Mouse (Mus musculus): ENCODE measurements around the gene Igf2r. TPM values are rescaled to one million over a fixed set of nuclear protein-coding genes. Genes with fewer than 3 reads are reported as not detected.

Gene Igf2r
- polyA plus RNA-seq, 1 experiment from 2014 or later = 141 TPM

DNA sequence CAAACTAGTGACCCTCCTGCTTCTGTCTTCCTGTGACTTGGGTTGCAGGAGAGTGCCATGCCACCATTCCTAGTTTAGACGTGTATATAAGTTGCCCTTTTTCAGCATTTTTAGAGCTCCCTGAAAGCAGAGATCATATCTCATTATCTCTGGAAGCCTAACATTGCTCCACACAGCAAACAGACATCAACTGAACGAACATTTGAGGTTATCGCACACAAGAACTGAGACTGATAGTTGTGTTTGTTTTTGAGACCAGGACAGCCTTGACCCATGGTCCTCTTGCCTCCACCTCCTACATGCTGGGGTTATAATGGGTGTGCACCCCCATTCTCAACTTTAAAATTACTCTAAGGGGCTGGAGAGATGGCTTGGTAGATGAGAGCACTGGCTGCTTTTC, 27.2 kb upstream of the Igf2r start:
- H3K27ac ChIP-seq = peak overlapping the region; percentile 88; the same call in 1 of the 2 replicates
- DNase-seq (ENCODE audit: low spot score) = no peak
- H3K27me3 ChIP-seq (ENCODE audit: insufficient read depth, poor library complexity, severe bottlenecking) = no peaks in the 10 kb centered on the region
- peaks cover 70% of the 10 kb centered on the region for H3K4me1 ChIP-seq
- H3K4me3 ChIP-seq = no peak overlapping the region
- peaks cover 34% of the 10 kb centered on the region for H3K36me3 ChIP-seq
- 61% methylated on average over 3 of the region's 3 CpGs for WGBS
- no peaks in the 10 kb centered on the region for H3K9me3 ChIP-seq

DNA sequence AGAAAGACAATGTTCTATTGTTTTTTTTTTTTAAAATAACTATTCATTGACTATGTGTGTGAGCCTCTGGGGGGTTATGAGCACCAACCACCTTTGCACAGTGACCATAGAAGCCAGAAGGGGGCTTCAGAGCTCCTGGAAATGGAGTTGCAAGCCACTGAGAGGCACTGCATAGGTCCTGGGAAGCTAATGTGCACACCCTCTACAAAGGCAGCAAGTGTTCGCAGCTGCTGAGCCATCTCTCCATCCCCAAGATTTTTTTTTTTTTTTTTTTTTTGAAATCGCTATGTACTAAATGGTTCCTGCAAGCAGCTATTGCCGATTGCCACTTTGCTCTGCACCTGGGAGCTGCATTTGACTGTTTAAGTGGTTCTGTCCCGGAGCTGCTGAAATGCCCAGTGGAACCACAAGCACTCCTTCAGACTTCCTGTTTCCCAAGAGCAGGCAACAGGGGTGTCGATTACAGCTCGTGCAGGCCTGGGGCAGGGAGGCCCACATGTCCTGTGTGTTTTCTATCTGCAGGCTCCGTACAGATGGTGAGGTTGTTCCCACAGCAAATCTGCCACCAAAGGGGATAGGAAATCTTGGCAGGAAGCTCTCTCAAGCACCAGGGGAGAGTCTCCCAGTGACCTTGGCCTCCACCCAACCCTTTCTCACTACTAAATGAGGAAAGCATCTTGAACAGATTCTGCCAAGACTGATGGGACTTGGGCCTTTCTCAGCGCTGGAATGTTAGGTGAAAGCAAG, 24.4 kb upstream of the Igf2r start:
- 33% methylated on average over 8 of the region's 8 CpGs for WGBS
- DNase-seq (ENCODE audit: low spot score) = no peak
- Histone ChIP-seq H3K4me3 (no peak overlapping the region), H3K9me3 (no peaks in the 10 kb centered on the region), H3K4me1 (peaks cover 81% of the 10 kb centered on the region), H3K36me3 (peaks cover 40% of the 10 kb centered on the region), H3K27me3 (ENCODE audit: insufficient read depth, poor library complexity, severe bottlenecking) (no peaks in the 10 kb centered on the region), H3K27ac (peak overlapping the region; percentile 88)

DNA sequence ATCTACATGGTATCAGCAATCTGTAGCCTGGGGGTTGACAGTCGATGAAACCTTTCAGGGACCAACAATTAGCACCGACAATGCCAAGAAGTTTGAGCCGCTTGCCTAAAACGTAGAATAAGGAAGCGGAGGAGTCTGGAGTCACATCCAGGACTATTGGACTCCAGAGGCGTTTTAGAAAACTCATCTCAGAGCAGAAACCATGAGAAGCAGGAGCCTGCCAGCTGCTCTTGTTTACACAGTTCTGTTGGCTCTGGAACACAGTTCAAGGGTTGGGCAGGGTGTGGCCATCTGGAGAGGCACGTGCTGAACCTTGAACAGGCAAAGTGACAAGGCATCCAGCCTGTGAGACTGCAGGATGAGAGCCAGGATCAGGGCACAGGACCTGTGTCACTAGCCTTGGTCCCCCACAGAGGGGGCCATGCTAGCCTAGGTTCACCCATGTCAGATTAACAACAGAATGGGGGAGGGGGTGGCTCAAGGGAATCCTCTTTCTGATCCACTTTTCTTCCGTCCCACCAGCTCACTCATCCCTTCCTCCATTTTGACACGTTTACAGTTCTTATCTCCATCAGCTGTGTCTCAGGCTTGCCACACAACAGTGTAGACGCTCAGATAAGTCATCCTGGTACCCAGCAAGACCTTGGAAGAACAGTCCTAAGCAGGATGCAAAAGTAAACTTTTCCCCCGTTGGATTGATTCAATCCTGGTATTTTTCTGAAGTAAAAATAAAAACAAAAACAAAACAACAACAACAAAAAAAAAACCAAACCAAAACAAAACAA, 23.1 kb upstream of the Igf2r start:
- H3K4me1 ChIP-seq = peaks cover 69% of the 10 kb centered on the region
- H3K27ac ChIP-seq = peak overlapping the region; percentile 88
- no peak for DNase-seq (ENCODE audit: low spot score)

DNA sequence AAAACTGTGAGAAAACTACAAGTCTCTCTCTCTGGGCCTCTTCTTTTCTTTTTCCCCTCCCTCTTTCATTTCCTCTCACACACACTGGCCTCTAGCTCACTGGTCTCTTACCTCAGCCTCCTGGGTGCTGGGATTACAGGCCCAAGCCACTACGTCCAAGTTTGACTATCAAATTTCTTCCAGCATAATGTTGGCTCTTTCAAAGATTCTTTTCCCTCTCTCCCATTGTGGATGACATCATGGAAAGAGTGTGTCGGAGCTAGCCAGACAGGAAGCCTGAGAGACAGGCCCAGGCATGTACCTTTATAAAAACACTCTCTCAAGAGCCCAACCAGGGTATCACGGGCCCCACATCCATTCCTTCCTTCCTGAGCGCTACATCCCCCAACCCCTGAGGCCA, 22.0 kb upstream of the Igf2r start:
- WGBS = 19% methylated on average over 4 of the region's 4 CpGs
- peaks cover 50% of the 10 kb centered on the region for H3K36me3 ChIP-seq

More for the DNA sequence above, 23.1 kb upstream of the Igf2r start:
- WGBS = 51% methylated on average over 11 of the region's 11 CpGs
- Histone ChIP-seq H3K4me3 (no peak overlapping the region), H3K36me3 (peaks cover 41% of the 10 kb centered on the region), H3K27me3 (ENCODE audit: insufficient read depth, poor library complexity, severe bottlenecking) (no peaks in the 10 kb centered on the region), H3K9me3 (0 out of 2 replicates have a peak, but pooled peaks cover 4% of the 10 kb centered on the region)

DNA sequence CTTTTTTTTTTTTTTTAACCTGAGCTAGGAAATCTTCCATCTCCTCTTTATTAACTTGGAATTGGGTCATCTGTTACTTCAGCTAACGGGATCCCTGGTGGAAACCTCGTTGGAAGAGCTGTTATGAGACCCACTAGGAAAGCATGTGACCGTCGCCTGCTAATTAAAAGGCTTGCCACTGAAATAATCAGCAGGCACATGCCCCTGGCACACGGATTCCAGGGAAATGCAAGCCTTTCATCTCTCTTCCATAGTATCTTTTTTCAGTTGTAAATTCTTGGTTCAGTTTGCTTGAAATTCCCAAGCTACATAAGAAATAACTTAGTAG, 21.6 kb upstream of the Igf2r start:
- no peak for DNase-seq (ENCODE audit: low spot score)
- peaks cover 62% of the 10 kb centered on the region for H3K4me1 ChIP-seq
- H3K27me3 ChIP-seq (ENCODE audit: insufficient read depth, poor library complexity, severe bottlenecking) = no peaks in the 10 kb centered on the region
- peaks cover 50% of the 10 kb centered on the region for H3K36me3 ChIP-seq
- 0 out of 2 replicates have a peak, but pooled peaks cover 4% of the 10 kb centered on the region for H3K9me3 ChIP-seq
- 0 out of 2 replicates have a peak overlapping the region, but pooled peaks have one; percentile 15 for H3K4me3 ChIP-seq
- WGBS = 18% methylated on average over 5 of the region's 5 CpGs
- H3K27ac ChIP-seq = peak overlapping the region; percentile 88

More for the DNA sequence above, 22.0 kb upstream of the Igf2r start:
- H3K4me3 ChIP-seq = 0 out of 2 replicates have a peak overlapping the region, but pooled peaks have one; percentile 15
- H3K4me1 ChIP-seq = peaks cover 65% of the 10 kb centered on the region
- H3K27ac ChIP-seq = peak overlapping the region; percentile 88
- DNase-seq (ENCODE audit: low spot score) = no peak
- H3K9me3 ChIP-seq = 0 out of 2 replicates have a peak, but pooled peaks cover 4% of the 10 kb centered on the region
- no peaks in the 10 kb centered on the region for H3K27me3 ChIP-seq (ENCODE audit: insufficient read depth, poor library complexity, severe bottlenecking)

DNA sequence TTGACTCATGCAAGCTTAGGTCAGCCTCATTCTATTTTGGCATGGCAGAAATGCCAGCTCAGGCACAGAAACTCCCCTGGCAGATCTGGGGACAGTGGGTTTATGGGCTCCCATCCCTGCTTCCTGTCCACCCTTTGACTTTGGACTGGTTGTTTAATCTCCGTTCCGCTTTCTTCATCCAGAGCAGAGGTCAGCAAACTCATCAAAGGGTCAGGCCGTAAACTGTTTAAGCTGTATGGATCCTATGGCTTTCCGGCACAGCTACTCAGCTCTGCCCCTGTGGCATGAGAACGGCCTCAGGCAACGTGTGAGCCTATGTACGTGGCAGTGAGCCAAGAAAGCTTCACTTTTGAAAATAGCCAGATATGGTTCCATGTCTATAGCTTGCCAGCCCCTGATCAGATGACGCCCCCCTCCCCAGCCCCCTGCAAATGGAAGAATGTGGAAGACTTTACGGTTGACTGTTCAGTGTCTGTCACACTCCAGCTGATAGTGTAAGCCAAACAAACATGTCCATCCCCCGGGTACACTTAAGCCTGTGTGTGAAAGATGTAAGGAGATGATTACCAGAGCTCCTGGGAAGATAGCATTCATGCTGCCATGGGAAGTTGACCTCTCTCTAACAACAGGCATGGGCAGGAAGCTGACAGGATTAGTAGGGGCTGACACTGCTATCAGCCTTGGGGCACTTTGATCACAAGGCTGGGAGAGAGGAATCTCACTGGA, 21.1 kb upstream of the Igf2r start:
- Histone ChIP-seq H3K4me3 (peak overlapping the region; percentile 12; the same call in 1 of the 2 replicates), H3K27ac (peak overlapping the region; percentile 88), H3K9me3 (0 out of 2 replicates have a peak, but pooled peaks cover 4% of the 10 kb centered on the region), H3K27me3 (ENCODE audit: insufficient read depth, poor library complexity, severe bottlenecking) (no peaks in the 10 kb centered on the region), H3K4me1 (peaks cover 60% of the 10 kb centered on the region), H3K36me3 (peaks cover 51% of the 10 kb centered on the region)
- 6% methylated on average over 10 of the region's 10 CpGs for WGBS
- peak; percentile 97 for DNase-seq (ENCODE audit: low spot score)

DNA sequence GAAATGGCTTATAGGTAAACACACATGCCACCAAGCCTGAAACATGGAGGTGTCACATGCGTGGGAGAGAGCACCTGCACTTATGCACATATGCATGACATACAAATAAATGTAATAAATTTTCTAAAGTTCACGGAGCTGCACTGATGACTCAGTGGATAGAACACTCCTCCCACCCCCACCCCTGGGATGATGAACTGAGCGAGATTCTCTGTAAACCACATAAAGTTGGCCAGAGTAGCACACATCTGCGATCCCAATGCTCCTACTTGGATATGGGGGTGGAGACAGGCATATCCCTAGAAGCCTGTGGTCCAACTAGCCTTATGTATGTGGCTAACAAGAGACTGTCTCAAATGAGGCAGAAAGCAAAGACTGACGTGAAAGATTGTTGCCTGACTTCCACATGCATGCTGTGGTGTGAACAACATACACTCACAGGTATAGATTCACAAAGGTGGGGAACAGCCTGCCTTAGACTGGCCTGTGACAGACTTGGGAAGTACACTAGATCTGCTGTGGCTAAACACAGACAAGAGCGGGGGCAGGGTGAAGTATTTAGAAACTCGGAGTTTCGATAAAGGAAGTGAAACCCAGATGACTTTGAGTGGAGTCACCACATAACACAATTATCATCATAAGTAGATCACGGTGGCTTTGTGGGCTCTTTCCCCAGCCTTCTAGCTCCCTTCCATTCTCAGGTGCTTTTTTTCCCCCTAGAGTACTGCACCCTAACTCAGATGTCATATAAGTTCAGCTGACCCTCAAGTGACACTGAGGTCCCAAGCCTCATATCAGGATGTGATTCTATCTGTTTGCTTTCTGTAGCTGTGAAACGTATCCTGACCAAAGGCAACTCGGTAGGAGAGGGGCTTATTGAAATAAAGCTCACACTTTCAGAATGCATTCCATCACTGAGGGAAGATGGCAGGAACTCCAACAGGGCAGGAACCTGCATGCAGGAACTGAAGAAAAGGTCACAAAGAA, 13.7 kb upstream of the Igf2r start:
- Histone ChIP-seq H3K4me1 (peaks cover 57% of the 10 kb centered on the region), H3K27ac (peak overlapping the region; percentile 82), H3K36me3 (peaks cover 38% of the 10 kb centered on the region), H3K27me3 (ENCODE audit: insufficient read depth, poor library complexity, severe bottlenecking) (no peaks in the 10 kb centered on the region), H3K9me3 (0 out of 2 replicates have a peak, but pooled peaks cover 4% of the 10 kb centered on the region), H3K4me3 (no peak overlapping the region)
- DNase-seq (ENCODE audit: low spot score) = no peak
- 57% methylated on average over 11 of the region's 11 CpGs for WGBS

DNA sequence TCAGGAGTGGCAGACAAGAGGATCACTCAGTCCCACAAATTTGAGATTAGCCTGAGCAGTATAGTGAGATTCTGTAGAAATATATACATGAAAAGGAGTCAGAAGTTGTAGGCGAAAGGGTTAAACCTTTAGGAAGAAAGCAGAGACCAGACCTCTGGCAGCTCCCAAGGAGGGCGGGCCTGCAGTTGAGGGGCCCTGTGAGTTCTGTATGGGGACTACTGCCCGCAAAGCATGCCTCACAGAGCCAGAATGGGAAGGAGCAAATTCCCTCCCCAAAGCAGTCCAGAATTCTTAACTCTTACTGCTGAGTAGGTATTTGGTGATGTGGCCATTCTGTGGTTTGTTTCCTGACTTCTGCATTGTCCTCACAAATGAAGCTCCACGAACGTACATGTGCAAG, 11.6 kb upstream of the Igf2r start:
- Histone ChIP-seq H3K36me3 (peaks cover 39% of the 10 kb centered on the region), H3K4me3 (peak overlapping the region; percentile 23; the same call in 1 of the 2 replicates), H3K27me3 (ENCODE audit: insufficient read depth, poor library complexity, severe bottlenecking) (no peaks in the 10 kb centered on the region), H3K4me1 (peaks cover 57% of the 10 kb centered on the region), H3K27ac (peak overlapping the region; percentile 93), H3K9me3 (no peaks in the 10 kb centered on the region)
- WGBS = 34% methylated on average over 5 of the region's 5 CpGs
- DNase-seq (ENCODE audit: low spot score) = no peak

DNA sequence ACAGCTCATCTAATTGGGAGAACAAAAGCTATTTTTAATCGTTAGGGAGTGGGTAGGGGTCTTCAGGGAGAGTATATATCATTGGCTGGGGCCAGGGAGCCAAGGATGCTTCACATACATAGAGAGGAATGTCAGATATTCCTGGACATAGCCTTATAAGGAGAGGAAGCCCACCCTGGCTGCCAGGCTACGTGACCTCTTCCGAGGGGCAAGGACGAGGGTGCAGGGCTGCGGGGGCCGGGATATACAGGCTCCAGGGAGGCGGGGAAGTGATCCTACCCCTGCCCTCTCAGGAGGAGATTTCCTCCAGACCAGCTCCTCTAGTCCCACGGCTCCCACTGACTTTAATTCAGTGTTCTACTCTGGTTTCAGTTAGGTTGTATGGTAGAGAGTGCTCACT, 10.7 kb upstream of the Igf2r start:
- DNase-seq (ENCODE audit: low spot score) = peak; percentile 94
- peak overlapping the region; percentile 35 for H3K4me3 ChIP-seq
- peak overlapping the region; percentile 93 for H3K27ac ChIP-seq
- H3K9me3 ChIP-seq = no peaks in the 10 kb centered on the region
- H3K4me1 ChIP-seq = peaks cover 59% of the 10 kb centered on the region
- H3K36me3 ChIP-seq = peaks cover 41% of the 10 kb centered on the region
- 8% methylated on average over 8 of the region's 8 CpGs for WGBS
- no peaks in the 10 kb centered on the region for H3K27me3 ChIP-seq (ENCODE audit: insufficient read depth, poor library complexity, severe bottlenecking)

DNA sequence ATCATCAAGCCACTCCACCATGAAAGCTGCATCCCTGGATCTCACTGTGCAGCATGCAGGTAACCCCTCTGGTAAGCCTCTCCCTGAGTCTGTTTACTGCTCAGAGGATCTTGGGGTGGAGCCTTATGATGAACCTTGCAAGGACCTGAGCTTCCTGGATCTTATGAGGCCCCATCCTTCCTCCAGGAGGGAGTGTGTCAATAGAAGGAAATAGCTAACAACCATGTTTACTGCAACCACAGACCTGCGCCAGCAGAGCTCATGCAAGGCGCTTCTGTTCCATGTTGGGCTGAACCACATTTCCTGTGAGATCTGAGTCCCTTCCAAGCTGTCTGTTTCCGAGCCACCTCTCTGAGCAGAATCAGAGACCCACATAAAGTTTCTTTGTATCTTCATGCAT, 10.0 kb upstream of the Igf2r start:
- no peaks in the 10 kb centered on the region for H3K27me3 ChIP-seq (ENCODE audit: insufficient read depth, poor library complexity, severe bottlenecking)
- peaks cover 59% of the 10 kb centered on the region for H3K4me1 ChIP-seq
- H3K9me3 ChIP-seq = no peaks in the 10 kb centered on the region
- peak overlapping the region; percentile 93 for H3K27ac ChIP-seq
- 61% methylated on average over 3 of the region's 3 CpGs for WGBS
- no peak overlapping the region for H3K4me3 ChIP-seq
- no peak for DNase-seq (ENCODE audit: low spot score)
- peaks cover 37% of the 10 kb centered on the region for H3K36me3 ChIP-seq

DNA sequence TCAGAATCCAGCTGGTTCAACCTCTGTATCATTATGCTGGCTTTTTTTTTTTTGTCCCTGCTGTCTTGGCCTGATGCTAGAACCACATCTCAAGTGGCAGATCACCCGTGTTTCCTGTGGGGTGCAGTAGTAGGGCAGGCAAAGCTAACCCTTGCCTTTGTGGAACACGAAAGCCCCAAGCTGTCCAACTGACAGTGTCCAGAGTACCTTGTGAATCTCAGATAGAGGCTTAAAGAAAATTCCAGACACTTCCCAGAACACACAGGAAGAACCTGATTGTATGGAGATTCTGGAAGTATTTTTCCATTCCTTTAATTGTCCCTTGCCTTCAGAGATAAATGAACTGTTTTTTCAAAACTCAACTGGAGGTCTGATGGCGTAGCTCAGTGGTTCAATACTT, 4.5 kb upstream of the Igf2r start:
- Histone ChIP-seq H3K27me3 (ENCODE audit: insufficient read depth, poor library complexity, severe bottlenecking) (no peaks in the 10 kb centered on the region), H3K4me1 (peaks cover 42% of the 10 kb centered on the region), H3K4me3 (no peak overlapping the region), H3K9me3 (no peaks in the 10 kb centered on the region), H3K27ac (peak overlapping the region; percentile 79; the same call in 1 of the 2 replicates), H3K36me3 (peaks cover 77% of the 10 kb centered on the region)
- WGBS = 33% methylated on average over 3 of the region's 3 CpGs
- no peak for DNase-seq (ENCODE audit: low spot score)

DNA sequence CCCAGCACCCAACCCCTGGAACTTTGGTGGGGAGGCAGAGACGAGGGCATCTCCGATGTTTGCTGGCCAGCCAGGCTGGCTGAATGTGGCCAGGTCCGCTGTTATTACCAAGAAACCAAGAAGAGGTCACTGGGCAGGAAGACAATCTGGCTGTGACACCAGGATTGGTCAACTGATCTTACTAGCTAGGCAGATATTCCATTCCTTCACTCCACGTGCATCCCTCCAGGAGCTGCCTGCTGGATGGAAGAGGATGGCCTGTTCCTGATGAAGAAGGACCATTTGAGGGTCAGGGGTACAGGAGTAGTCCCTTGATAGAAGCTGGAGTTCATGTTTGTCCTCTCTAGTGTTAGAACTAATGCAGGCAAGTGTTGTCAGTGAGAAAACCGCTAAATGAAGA, 1.0 kb upstream of the Igf2r start:
- Histone ChIP-seq H3K36me3 (peaks cover 82% of the 10 kb centered on the region), H3K27ac (no peak overlapping the region), H3K9me3 (no peaks in the 10 kb centered on the region), H3K4me3 (no peak overlapping the region), H3K27me3 (ENCODE audit: insufficient read depth, poor library complexity, severe bottlenecking) (no peaks in the 10 kb centered on the region), H3K4me1 (peaks cover 45% of the 10 kb centered on the region)
- WGBS = 82% methylated on average over 5 of the region's 5 CpGs
- DNase-seq (ENCODE audit: low spot score) = peak; percentile 69

All from heart, embryonic 10.5 days (tissue).